ENCODE assay signal across 7 mouse cellular contexts in genomic region chr11:94161267-94161646, GRCm38 (mm10). TPM values are rescaled to one million over a fixed set of nuclear protein-coding genes. Genes with fewer than 3 reads are reported as not detected.
DNase-seq lines count a peak whose midpoint lies in the region; ATAC-seq lines count a peak whose summit lies in the region.

No protein-coding gene starts in this region.

- DNase-seq in 416B (ENCODE audit: low read depth) (peak; percentile 84), adipocyte (ENCODE audit: low spot score) (peak; percentile 94)
- peak; percentile 44 to 52 for DNase-seq in heart, postnatal 14 days
- peak; percentile 86 to 94 for DNase-seq in kidney, postnatal 36 days
- peak; percentile 85 for DNase-seq in lung, postnatal 25 days (ENCODE audit: low spot score)

- WGBS in embryonic facial prominence, embryonic 12.5 days, result 30% methylated on average over 9 of the region's 9 CpGs
- 34% methylated on average over 9 of the region's 9 CpGs for WGBS in stomach, embryonic 15.5 days

- no peak overlapping the region for H3K4me3 ChIP-seq in embryonic facial prominence, embryonic 12.5 days
- H3K4me3 ChIP-seq in stomach, embryonic 15.5 days (replicated peaks), result no peak overlapping the region

- peaks cover 29% of the 10 kb centered on the region for H3K4me1 ChIP-seq in embryonic facial prominence, embryonic 12.5 days
- peaks cover 38% of the 10 kb centered on the region for H3K4me1 ChIP-seq in stomach, embryonic 15.5 days

- ATAC-seq in embryonic facial prominence, embryonic 12.5 days (ENCODE audit: insufficient number of reproducible peaks, insufficient read depth, low FRiP score, low TSS enrichment), result no peak
- peak; percentile 39 for ATAC-seq in stomach, embryonic 15.5 days (ENCODE audit: insufficient read depth, low FRiP score, low read depth)

- no peaks in the 10 kb centered on the region for H3K27me3 ChIP-seq in embryonic facial prominence, embryonic 12.5 days
- H3K27me3 ChIP-seq in stomach, embryonic 15.5 days (replicated peaks), result no peaks in the 10 kb centered on the region

- H3K9me3 ChIP-seq in embryonic facial prominence, embryonic 12.5 days, result no peaks in the 10 kb centered on the region
- H3K9me3 ChIP-seq in stomach, embryonic 15.5 days, result no peaks in the 10 kb centered on the region

- no peaks in the 10 kb centered on the region for H3K36me3 ChIP-seq in embryonic facial prominence, embryonic 12.5 days
- no peaks in the 10 kb centered on the region for H3K36me3 ChIP-seq in stomach, embryonic 15.5 days

- intact Hi-C loops in heart, postnatal 14 days (cut with DNase I), result no loop called here

- peak overlapping the region; percentile 46 for H3K4me2 ChIP-seq in embryonic facial prominence, embryonic 12.5 days (replicated peaks)
- H3K4me2 ChIP-seq in stomach, embryonic 15.5 days, result peak overlapping the region; percentile 51

- peak overlapping the region; percentile 84 for H3K27ac ChIP-seq in embryonic facial prominence, embryonic 12.5 days
- H3K27ac ChIP-seq in stomach, embryonic 15.5 days, result peak overlapping the region; percentile 93

- H3K9ac ChIP-seq in embryonic facial prominence, embryonic 12.5 days, result peak overlapping the region; percentile 40
- no peak overlapping the region for H3K9ac ChIP-seq in stomach, embryonic 15.5 days

RNA-seq across cellular contexts. Expression of gene Tob1, which starts 50.0 kb away (rescaled TPM):
- 32.9 TPM in 2 replicates for polyA plus RNA-seq in embryonic facial prominence, embryonic 12.5 days (2016; fragmentation: Nextera tagmentation; extraction: Ambion mirVana)
- total RNA-seq in heart, postnatal 14 days (2021), result 10 to 100 TPM; 64.1 to 67.6 TPM
- 54.8 and 65.2 TPM in 2 replicates for polyA plus RNA-seq in stomach, embryonic 15.5 days (2015; fragmentation: Nextera tagmentation; extraction: Ambion mirVana)
